Mouse (Mus musculus) fat pad, adult 2 months (tissue): ENCODE measurements around the gene Gm10273.

Source experiments
- DNase-seq: peaks from one replicate; pipeline ENCODE4 v3.0.0-alpha.2; 2011; ENCODE audit warnings: low read depth, low spot score; ENCODE audit errors: extremely low read depth

Gm10273 gene

DNA sequence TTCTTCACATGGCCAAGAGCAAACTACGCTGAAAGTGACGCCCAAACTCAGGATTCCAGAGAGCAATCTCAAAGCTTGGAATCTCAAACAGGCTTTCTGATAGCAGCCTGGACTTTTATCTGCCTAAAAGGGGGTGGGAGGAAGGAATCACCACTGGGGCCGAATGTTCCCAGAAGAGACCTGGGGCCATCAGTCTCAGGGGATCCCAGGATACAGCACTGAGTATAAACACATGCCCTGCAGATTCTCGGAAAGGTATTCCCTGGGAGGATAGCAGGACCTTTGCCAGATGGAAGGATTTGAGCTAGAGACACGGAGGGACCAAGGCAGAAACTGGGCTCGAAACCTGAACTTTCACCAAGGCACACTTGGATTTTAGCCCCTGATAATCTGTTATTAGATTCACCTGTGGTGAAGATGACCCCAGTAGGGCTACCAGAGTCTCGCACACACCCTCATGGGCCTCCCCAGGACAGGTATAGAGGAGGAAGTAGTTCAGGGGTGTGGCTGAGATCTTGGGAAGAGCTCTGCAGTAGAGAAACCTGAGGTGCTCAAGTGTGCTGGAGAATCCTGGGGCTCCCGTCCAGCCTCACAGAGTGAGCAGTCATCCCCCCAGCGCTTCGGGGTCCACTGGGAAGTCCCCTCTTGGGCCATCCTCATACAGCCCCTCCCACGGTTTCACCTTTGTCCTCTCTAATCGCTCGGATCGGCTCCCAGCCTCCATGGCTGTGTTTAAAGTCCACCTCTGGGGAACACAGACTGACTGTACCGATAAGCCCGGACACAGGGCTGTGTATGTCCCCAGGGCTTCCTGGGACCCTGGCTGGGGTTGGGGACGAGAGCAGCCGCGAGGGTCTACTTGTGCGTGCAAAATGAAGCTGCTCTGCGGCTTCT is 7.7 kb downstream of the Gm10273 start, which contains the start of gene Pla2g12b:
Pla2g12b (plus strand) TSS at position 762 of the 894 bp plus-strand sequence.
- DNase-seq: no peak

DNA sequence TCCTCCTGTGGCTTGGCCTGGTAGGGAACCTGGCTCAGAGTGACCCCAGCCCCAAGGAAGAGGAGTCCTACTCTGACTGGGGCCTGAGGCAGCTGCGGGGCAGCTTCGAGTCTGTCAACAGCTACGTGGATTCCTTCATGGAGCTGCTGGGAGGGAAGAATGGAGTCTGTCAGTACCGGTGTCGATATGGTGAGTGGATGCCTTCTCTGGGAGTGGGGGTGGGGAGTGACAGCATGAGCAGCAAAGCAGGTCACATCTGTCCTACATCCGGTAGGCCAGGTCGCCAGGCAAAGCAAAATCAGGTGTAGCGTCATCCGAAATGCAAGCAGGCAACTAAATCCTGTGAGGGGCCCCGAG is 8.3 kb downstream of the Gm10273 start:
- no peak for DNase-seq

DNA sequence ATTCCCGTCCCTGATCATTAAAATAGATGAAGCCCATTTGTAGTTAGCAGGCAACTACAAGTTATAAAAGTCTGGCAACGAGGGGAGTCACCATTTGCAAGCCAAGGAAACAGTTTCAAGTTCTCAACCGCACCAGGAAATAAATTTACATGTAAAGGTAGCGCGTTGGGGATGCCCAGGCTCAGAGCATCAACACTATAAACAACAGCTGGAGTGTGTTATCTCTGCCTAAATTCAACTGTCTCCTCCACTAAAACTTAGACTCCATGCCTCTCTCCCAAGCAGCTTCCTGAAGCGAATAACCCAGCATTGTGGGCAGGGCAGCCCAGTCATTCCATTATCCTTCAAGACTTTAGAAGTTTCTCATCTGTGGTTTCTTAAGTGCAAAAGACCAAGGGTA is 13.1 kb downstream of the Gm10273 start:
- DNase-seq: no peak

DNA sequence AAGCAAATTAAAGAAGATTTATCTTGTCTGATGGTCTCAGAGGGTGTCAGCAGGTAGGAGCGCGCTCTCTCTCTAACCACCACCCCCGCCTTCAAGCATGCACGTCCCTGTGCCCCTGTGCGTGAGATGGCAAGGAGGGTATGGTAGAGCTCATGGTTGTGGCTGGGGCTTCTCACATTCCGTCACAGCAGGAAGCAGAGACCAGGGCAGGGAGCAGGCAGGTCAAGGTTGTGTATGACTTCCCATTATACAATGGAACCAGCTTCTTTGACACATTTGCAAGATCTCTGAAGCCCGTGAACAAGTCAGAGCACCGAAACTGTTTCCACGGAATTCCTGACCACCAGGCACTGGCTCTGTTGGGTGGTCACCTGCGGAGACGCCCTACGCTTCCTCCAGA is 14.8 kb downstream of the Gm10273 start:
- no peak for DNase-seq

DNA sequence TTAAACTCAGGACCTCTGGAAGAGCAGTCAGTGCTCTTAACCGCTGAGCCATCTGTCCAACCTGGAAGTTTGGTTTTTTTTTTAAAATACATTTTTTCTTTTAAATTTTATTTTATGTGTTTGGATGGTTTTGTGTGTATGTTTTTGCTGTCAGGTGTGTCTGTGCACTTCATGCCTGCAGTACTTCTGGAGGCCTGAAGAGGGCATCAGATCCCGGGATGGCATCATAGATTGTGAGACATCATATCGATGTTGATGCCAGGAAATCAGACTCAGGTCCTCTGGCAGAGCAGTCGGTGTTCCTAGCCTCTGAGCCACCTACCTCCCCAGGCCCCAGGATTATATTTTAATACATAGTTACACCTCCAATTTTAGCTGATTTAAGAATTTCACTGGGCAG is 18.3 kb downstream of the Gm10273 start:
- no peak for DNase-seq

DNA sequence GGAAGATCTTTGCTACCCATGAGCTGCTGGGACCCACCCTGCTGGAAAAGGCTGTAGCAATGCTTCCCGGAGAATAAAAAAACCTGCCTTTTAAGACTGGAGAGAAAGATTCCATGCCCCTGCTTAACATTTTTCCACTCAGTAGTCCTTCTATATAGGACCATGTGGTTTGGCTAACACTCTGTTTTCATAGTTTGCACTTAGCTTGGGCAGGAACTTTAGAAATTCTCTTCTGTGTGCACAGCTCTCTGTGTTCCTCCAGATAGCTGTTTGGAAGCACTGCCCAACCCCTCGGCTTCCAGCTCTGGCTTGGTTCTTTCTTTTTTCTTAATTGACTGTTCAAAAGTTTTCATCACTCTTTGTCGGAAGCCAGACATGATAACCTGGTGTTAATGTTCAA is 21.2 kb downstream of the Gm10273 start:
- no peak for DNase-seq

DNA sequence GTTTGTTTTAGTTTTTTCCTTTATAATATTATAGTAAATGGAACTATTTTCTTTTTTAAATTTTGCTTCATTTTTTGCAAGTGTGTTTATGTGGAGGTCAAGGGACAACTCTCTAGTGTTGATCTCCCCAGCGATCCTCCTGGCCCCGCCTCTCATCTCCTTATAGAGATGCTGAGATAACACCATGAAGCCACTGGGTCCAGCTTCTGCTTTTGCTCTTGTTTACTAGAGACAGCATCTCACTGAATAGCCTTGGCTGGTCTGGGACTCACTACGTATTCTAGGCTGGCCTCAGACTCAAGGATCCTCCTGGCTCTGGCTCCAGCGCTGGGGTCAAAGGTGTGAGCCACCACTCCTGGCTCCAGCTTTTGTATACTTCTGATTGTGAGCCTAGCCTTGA is 24.1 kb downstream of the Gm10273 start:
- no peak for DNase-seq

DNA sequence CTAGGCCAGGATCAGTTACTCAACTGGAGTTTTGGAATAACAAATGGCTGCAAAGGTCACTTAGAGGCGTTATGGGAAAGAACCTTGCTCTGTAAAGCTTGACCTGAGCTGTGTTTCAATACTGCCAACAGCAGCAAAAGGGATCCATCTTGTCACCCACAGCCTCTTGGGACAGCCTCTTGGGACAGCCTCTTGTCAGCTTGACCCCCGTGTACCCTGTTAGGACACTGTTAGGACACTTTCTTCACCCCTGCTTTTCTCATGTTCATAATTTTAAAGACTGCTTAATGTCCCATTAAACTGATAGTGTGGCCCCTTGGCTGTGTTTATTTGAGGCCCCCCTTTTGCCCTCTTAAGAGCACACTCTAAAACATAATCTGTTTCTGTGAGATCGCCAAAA is 29.0 kb downstream of the Gm10273 start:
- no peak for DNase-seq

DNA sequence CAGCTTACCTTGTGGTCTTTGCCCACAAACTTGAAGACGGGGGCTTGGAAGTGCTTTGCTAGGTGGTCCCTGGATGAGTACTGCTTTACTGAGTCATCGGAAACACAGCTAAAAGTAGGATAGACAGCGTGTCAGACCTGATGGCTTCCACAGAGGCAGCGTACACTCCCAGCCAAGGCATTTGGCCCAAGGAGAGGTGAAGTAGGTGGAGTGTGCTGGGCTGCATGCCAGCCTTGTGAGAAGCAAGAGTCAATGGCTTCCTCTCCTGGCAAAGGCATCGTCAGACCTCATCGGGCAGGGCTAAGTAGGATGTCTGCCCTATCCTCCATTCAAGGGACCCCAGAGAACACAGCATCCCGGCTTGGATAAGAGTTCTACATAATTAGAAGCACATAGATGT is 29.9 kb downstream of the Gm10273 start:
- peak; percentile 36 for DNase-seq

DNA sequence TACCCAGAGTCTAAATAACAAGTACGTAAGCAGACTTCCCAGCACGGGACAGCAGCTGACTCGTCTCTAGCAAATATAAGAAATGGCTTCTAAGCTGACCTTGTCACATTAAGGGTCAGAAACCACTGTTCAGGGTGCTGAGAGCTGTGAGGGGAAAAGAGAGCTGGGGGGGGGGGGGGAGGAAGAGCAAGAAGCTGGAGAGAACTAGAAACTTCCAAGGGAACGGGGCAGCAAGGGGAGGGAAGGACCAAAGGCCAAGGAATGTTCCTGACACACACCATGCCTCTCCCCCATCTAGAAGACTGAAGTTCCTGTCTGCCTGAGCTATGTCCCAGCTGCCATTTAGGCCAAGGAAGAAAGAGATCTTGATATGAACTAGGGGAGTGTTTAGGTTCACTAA is 30.9 kb downstream of the Gm10273 start:
- DNase-seq: no peak

DNA sequence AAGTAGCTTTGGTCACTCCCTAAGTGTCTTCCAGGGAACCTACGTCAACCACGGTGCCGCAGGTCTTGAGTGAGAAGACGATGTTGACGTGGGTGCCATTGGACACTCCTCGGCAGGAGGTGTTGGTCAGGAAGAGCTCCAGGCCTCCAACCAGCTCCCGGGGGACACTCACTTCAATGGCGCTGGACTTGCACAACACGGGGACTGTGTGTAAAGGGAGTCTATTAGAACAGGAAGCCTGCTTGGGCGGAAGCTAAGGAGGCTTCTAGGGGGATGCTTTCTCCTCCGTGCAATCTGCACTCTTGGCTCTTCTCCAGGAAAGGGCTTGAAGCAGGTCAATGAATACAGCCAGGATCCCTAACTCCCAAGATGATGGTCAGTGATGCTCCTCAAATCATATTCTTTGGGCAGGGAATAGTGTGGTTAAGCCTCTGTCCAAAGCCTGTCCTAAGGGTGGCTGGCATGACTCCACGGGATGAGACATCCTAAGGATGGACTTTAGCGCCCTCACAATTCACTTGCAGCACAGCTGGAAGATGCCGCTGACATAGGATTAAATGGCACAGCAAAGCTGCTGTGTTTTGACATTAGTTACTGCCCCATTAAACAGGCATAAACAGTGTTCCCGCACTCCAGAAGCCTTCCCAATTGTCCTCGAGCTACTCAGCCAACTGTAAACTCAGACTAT is 34.2 kb downstream of the Gm10273 start:
- no peak for DNase-seq

DNA sequence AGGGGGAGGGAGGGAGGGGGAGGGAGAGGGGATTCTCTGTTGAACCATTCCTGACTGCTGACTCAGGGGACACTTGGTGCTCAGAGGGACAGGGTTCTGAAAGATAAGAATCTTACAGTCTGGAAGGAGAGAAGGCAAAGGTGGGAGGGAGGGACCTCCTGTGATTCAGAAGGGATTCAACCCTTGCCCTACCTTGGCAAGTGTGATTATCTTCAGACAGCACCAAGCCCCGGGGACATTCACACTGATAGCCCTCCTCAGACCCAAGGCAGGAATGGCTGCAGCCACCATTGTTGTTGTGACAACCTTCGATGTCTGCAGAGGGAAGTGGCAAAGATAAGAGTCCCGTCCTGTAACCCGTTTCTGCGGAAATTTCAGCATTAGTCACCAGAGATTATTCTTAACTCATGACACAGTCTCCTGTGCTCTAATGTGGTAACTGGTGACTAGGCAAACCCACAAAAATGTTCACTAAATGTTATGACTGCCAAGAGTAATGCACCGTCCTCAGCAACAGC is 35.3 kb downstream of the Gm10273 start:
- no peak for DNase-seq

DNA sequence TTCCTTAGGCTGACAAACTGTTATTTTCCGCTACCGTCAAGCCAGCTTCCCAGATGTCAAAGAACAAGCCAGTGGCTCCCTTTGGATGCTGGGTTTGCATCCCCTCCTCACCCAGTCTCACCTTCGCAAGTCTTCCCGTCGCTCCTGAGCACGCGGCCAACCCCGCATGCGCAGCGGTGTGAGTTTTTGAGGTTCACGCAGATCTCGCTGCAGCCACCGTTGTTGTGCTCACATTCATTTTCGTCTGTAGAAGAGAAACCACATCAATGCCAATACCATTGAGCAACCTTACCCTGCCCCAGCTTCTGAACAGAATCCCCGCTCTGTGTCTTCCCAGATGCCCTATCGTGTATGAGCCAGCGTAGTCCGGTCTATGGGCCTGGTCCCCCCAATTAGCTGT is 40.3 kb downstream of the Gm10273 start:
- DNase-seq: no peak

DNA sequence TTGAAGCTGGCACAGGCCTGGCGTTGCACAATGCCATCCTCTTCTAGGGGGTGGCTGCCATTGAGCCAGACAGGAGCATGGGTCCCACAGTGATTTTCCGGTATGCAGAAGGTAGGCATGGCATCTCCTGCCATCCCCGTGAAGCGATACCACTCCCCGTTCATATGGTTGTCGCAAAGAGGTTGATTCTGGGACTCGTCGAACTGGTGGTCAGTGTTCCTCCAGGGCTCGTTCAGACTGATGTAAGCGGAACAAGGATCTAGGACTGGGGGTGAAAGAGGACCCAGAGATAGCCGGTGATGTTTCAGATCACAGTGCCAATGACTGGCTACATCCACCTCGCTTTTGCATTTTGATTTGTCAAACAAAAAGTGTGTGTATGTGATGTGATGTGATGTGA is 43.2 kb downstream of the Gm10273 start:
- DNase-seq: no peak

DNA sequence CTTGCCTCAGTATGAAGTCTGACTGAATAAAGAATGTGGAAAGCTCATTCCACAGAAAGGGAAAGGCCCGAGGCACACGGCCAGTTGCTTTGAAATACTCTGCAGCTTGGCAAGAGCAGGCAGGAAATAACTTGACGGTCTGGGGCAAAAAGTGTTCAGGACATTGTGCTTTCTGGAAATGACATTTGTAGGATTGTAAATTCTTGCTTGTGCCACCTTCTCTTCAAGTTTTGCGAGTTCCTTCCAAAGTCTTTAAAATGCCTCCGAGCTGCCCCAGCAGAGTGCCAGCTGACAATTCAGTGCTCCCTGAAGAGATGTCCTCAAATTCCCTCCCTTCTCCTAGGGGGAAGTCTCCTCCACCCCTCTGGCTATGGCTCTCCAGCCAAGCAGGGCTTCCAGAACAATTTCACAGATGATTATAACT is 44.1 kb downstream of the Gm10273 start:
- no peak for DNase-seq

DNA sequence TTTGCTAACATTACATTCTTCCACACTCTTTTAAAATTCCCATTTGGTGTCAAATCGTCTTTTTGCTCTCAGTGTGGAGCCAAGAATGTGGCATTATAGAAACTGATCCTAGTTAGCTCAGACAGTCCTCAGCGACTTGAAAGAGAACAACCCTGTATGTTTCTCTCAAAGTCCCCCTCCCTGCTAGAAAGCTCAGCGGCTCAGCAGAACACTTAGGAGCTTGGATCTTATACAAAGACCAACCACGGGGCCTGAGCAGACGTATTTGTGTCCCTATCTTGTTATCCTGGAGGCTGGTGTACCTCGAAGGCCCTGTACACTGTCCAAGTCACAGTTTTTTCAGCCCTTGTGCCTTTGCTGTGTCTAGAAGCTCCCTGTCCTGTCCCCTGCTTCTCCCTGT is 44.7 kb downstream of the Gm10273 start:
- no peak for DNase-seq

DNA sequence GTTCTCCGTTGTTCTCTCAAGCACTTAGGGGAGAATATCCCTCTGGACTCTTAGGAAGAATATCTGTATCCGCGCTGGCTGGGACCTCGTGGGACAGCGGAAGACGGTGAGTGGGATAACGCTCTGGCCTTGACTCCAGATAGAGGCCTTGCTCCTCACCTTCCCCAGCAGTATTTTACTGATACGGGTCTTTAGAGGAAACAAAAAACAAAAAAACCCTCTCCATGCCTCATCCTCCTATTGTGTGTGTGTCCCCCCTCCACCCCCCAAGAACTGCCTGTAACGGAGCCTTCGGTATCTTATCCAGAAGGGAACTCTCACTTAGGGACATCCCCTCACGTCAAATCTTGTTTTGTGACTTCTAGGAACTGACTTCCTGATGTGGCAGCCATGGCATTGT is 46.3 kb downstream of the Gm10273 start, which contains the start of gene Oit3:
Oit3 (minus strand) TSS at position 44 of the 400 bp plus-strand sequence.
- no peak for DNase-seq

DNA sequence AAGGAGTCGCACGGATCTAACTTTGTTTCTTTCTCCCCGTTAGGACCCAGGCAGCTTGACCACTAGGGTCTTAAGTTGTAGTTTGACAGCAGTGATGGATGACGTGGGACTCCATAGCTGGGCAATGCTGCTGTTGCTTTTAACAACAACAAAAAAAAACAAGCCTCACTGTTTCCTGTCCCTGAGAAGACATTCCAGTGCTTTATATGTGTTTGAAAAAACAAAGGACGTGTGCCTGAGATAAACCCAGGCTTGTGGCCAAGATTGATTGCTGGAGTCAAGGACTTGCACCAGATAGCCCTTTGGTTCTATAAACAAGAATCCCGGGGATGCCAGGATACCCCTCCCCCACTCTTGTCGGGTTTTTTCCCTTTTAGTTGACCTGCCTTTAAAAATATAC is 47.8 kb downstream of the Gm10273 start:
- no peak for DNase-seq

DNA sequence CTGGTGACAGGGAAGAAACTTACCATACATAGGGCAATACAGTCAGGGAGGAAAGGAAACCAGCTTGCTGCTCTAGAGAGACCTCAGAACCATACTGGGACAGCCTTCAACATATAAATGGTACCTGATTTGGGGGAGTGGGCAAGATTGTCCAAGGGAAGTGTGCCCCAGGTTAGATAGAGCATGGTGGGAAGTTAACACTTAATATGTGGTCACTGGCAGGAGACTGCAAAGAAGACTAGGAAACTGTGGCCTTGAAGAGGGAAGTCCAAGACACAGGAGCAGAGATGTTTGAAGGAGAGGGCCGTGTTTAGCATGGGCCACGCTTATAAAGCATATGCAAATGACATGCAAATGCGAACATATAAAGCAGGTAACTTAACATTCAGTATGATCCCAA is 48.7 kb downstream of the Gm10273 start:
- DNase-seq: no peak

DNA sequence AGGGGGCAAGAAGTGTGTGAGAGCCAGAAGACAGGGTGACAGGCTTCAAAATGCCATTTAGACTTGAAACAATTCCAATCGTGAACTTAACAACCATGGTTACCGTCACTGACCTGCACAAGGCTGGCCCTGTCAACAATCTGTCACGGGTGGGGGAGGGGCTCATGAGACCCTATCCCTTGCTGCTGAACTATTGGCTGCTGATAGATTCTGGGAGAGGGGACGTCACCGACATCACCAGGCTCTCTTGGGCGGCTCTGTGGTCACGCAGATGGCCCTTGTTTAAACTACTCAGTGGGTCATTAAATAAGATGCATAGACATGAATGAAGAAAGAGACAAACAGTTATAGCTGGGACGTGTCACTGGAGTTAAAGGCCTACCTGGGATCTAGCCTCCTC is 49.2 kb downstream of the Gm10273 start:
- DNase-seq: no peak
